16 mouse cellular contexts compared by ENCODE assay signal in the genomic region with DNA sequence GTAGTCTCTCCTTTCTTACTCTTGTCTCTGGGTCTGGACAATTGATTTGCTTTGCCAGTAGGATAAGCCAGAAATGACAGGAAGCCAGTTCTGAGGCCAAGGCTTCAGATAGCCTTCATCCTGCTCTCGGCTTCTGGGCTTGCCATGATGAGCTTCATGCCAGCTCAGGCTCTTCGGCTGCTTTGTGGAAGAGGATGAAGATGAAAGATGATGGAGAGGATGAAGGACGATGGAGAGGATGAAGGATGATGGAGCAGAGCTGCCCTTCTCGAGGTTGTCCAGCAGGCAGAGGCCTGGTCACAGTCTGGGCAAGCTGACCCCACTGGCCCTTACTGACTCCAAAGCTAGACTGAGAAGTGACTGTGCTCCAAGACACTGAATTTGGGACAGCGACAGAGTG.
"Had no signal": no experiment of that assay in that cellular context is flagged by ENCODE, and none has a peak within 500 bp of the region (broad histone marks: within the 10 kb centered on the region; RNA-seq: fewer than 3 reads in every experiment).

No protein-coding gene starts in this region.

- H3K4me2 ChIP-seq: limb, embryonic 12.5 days; liver, embryonic 15.5 days; midbrain, embryonic 13.5 days had no signal

- H3K27me3 ChIP-seq: limb, embryonic 12.5 days; liver, embryonic 15.5 days; midbrain, embryonic 13.5 days had no signal

- H3K27ac ChIP-seq: kidney, postnatal 0 days; liver, embryonic 15.5 days had no signal

- H3K4me3 ChIP-seq: limb, embryonic 12.5 days; liver, embryonic 15.5 days; midbrain, embryonic 13.5 days had no signal

- H3K9ac ChIP-seq: limb, embryonic 12.5 days; liver, embryonic 15.5 days; midbrain, embryonic 13.5 days had no signal

- H3K36me3 ChIP-seq: limb, embryonic 12.5 days; liver, embryonic 15.5 days; midbrain, embryonic 13.5 days had no signal

- ATAC-seq: lung, postnatal 0 days had no signal

- H3K4me1 ChIP-seq: liver, embryonic 15.5 days had no signal

- DNase-seq: kidney, adult 9 months; kidney, postnatal 36 days; layer of hippocampus, adult 9-11 months; layer of hippocampus, postnatal 36 days; liver; lung, adult 2 months; lung, postnatal 36 days; right cerebral cortex, postnatal 4 days; spleen, adult 18-20 months; thymus, adult 2 months; thymus, postnatal 25 days had no signal

- H3K9me3 ChIP-seq: limb, embryonic 12.5 days; liver, embryonic 15.5 days; midbrain, embryonic 13.5 days had no signal
